Mouse (Mus musculus): ENCODE results near the gene Ppp1r9a. TPM values are rescaled to one million over a fixed set of nuclear protein-coding genes. Genes with fewer than 3 reads are reported as not detected.
A peak's percentile ranks its signal among the peaks of the same experiment; 100 is the strongest.

Gene Ppp1r9a
- polyA plus RNA-seq, 1 experiment from 2014 or later = 12.0 TPM

DNA sequence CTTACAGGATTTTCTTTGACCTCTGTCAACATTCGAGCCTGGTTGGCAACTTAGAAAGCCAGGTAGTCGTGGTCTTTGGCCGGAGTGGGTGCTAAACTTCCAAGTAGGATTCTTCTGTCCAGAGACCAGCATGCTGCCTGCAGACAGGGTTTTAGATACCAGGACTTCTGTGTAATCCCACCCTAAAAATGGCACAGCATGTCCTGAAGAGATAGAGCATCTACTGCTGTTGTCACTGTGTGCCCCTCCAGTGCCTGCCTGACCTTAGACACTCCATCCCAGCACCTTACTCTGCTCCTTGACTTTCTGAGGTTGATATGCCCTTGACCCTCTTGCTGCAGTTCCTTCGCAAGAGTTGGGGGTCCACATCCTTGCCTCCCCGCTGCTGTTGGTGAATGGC lies 127.2 kb downstream of the Ppp1r9a start:
- 87% methylated on average over 5 of the region's 5 CpGs for WGBS

DNA sequence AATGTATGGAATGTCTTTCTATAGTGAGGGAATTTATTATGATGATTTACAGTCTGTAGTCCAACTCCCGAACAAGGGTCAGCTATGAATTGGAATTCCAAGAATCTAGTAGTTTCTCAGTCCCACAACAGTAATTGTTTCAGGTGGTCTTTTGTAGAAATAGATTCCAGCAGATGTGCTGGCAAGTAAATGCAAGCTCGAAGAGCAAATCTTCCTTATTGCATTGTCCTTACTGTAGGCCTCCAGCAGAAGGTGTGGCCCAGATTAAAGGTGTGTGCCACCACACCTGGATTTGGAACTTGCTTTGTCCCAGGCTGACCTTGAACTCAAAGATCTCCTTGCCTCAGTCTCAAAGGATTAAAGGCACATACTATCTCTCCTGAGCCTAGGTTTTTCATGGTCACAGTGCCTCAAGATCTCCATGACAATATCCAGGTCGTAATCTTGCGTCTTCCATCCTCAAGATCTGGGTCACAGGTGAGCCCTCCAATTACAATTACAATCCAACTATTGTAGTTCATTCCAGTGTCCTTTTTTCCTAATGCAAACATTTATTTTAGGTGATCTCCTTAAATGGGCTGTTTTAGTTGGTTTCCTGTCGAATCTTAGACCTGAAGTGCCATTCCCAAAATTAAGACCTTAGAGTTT lies 130.4 kb downstream of the Ppp1r9a start:
- 82% methylated on average over 5 of the region's 5 CpGs for WGBS
- H3K27me3 ChIP-seq (replicated peaks) = no peaks in the 10 kb centered on the region
- H3K4me3 ChIP-seq (replicated peaks) = no peak overlapping the region
- ATAC-seq = no peak
- no peaks in the 10 kb centered on the region for H3K36me3 ChIP-seq
- H3K4me1 ChIP-seq (replicated peaks) = no peaks in the 10 kb centered on the region
- H3K27ac ChIP-seq = no peak overlapping the region
- H3K9me3 ChIP-seq = no peaks in the 10 kb centered on the region
- no peak overlapping the region for H3K4me2 ChIP-seq (replicated peaks)
- no peak overlapping the region for H3K9ac ChIP-seq

More for the DNA sequence above, 127.2 kb downstream of the Ppp1r9a start:
- H3K4me2 ChIP-seq (replicated peaks) = no peak overlapping the region
- no peak for ATAC-seq
- H3K27me3 ChIP-seq (replicated peaks) = no peaks in the 10 kb centered on the region
- no peaks in the 10 kb centered on the region for H3K36me3 ChIP-seq
- no peak overlapping the region for H3K4me3 ChIP-seq (replicated peaks)
- no peak overlapping the region for H3K27ac ChIP-seq
- no peaks in the 10 kb centered on the region for H3K9me3 ChIP-seq
- H3K4me1 ChIP-seq (replicated peaks) = no peaks in the 10 kb centered on the region
- no peak overlapping the region for H3K9ac ChIP-seq

DNA sequence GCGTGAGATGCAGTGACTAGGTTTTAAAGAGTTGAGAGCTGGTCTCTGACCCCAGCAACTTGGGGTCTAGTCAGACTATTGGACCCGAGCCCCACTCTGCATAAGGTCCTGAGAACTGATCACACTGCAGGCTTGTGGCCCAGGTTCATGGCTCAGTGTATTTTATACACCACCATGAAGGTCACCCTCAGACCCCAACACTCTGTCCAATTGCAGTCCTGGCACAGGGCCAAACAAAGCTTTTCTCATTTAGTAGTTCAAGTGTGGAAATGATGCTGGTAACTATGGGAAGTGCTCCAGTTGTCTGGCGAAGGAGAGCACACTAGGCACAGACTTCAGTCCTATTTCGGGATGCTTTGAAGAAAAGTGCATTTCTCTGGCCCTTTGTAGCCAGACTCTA lies 134.5 kb downstream of the Ppp1r9a start:
- Histone ChIP-seq H3K9me3 (no peaks in the 10 kb centered on the region), H3K4me1 (replicated peaks) (no peaks in the 10 kb centered on the region), H3K27ac (no peak overlapping the region), H3K27me3 (replicated peaks) (no peaks in the 10 kb centered on the region), H3K9ac (no peak overlapping the region), H3K4me3 (replicated peaks) (no peak overlapping the region), H3K36me3 (no peaks in the 10 kb centered on the region), H3K4me2 (replicated peaks) (no peak overlapping the region)
- 83% methylated on average over 4 of the region's 4 CpGs for WGBS
- ATAC-seq = no peak

DNA sequence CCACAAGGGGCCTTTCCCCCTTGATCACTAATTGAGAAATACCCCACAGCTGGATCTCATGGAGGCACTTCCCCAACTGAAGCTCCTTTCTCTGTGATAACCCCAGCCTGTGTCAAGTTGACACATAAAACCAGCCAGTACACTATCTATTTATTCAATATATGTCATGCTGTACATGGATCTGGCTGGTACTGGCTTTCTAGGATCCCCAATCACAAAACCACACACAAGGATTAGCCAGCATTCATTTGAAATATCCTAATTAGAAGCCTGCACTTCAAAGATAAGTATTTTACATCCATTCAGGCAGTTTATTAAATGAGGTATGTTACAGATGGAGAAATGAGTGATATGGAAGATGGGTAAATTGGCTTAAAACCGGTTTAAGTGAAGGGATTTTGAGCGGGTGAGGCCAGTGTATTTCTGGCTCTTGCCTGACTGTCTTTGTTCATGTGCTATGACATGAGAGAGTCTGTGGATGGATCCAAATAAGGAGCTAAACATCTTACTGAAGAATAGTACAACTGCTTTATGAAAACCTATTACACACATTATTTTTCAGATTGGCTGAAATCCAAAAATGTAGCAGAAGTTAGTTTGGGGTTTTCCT lies 135.5 kb downstream of the Ppp1r9a start:
- 53% methylated on average over 2 of the region's 2 CpGs for WGBS
- Histone ChIP-seq H3K4me2 (replicated peaks) (no peak overlapping the region), H3K9ac (no peak overlapping the region), H3K27me3 (replicated peaks) (no peaks in the 10 kb centered on the region), H3K27ac (no peak overlapping the region), H3K9me3 (no peaks in the 10 kb centered on the region), H3K4me1 (replicated peaks) (no peaks in the 10 kb centered on the region), H3K36me3 (no peaks in the 10 kb centered on the region), H3K4me3 (replicated peaks) (no peak overlapping the region)
- ATAC-seq = 0 out of 2 replicates have a peak, but pooled peaks have one; percentile 49

DNA sequence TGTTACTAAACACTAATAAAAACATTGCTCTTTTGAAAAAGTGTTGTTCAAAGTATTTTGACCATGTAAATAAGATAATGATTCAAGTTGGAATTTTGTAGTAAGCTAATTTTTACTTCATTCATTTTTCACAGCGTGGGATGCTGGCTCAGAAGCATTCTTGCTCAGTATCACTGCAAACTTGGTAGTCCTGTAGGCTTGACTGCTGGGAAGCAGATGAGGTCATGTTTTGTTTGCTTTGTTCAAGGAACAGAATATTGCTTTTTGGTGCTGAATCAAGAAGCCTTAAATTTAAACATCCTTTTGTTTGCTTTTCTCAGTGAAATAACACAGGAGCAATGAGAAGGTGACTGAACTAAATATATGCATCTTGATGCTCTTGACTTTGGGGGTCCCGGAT lies 136.6 kb downstream of the Ppp1r9a start:
- Histone ChIP-seq H3K9me3 (no peaks in the 10 kb centered on the region), H3K27me3 (replicated peaks) (no peaks in the 10 kb centered on the region), H3K4me3 (replicated peaks) (no peak overlapping the region), H3K4me1 (replicated peaks) (no peaks in the 10 kb centered on the region), H3K9ac (no peak overlapping the region), H3K36me3 (no peaks in the 10 kb centered on the region), H3K27ac (no peak overlapping the region), H3K4me2 (replicated peaks) (no peak overlapping the region)
- WGBS = 58% methylated on average over 2 of the region's 2 CpGs
- ATAC-seq = no peak

DNA sequence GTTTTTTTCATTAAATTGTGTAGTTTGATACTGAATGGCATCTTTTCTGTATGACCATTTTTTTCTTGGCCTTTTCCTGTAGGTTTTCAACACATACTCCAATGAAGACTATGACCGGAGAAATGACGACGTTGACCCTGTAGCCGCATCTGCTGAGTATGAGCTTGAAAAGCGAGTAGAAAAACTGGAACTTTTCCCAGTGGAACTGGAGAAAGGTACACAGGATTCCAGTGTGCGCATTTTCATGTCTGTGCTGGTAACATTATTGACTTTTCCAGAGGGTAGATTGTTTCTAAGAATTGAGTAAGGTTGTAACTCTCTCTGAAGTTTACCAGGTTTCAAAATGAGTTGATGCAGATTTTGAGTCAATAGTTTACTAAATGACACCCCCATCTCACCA lies 143.1 kb downstream of the Ppp1r9a start:
- no peaks in the 10 kb centered on the region for H3K27me3 ChIP-seq (replicated peaks)
- no peak overlapping the region for H3K4me2 ChIP-seq (replicated peaks)
- no peaks in the 10 kb centered on the region for H3K9me3 ChIP-seq
- 92% methylated on average over 6 of the region's 6 CpGs for WGBS
- H3K4me3 ChIP-seq (replicated peaks) = no peak overlapping the region
- H3K27ac ChIP-seq = no peak overlapping the region
- no peak for ATAC-seq
- no peaks in the 10 kb centered on the region for H3K4me1 ChIP-seq (replicated peaks)
- no peaks in the 10 kb centered on the region for H3K36me3 ChIP-seq
- H3K9ac ChIP-seq = no peak overlapping the region

DNA sequence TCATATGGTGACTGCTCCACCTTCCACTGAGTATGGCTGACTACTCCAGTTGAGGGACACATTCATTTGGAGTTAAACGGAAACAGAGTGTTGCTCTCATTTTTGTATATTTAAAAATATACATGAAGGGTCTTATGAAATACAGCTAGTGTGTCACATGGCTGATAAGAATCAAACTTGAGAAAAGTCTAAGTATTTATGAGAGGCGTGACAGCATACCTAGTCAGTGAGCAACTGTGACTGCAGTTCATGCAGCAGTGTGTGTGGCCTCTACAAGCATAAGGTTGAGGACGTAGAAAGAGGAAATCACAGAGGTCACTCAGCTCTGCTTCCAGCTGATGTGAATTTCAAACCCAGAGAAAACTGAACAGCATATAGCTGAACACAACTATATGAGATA lies 145.3 kb downstream of the Ppp1r9a start:
- Histone ChIP-seq H3K36me3 (no peaks in the 10 kb centered on the region), H3K4me3 (replicated peaks) (no peak overlapping the region), H3K27me3 (replicated peaks) (no peaks in the 10 kb centered on the region), H3K4me1 (replicated peaks) (no peaks in the 10 kb centered on the region), H3K4me2 (replicated peaks) (no peak overlapping the region), H3K9me3 (no peaks in the 10 kb centered on the region), H3K9ac (no peak overlapping the region), H3K27ac (no peak overlapping the region)
- ATAC-seq = no peak
- 82% methylated on average over 3 of the region's 3 CpGs for WGBS

DNA sequence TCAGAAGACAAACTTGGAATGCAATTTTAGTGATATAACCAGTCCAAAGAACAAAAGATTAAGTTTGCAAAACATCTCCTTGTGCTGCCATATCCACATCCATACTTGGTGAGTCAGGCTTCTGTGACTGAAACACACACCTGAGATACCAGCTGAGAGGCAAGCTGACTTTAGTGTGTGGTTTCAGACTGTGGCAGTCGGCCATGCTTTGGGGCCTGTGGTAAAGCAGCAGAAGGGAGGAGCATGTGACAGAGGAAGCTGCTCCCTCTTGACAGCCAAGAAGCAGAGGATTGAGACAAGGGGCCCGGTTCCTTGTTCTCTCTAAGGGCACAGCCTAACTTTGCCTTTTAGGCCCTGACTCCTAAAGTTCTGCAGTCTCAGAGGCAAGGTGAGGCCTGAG lies 149.6 kb downstream of the Ppp1r9a start:
- ATAC-seq = no peak

DNA sequence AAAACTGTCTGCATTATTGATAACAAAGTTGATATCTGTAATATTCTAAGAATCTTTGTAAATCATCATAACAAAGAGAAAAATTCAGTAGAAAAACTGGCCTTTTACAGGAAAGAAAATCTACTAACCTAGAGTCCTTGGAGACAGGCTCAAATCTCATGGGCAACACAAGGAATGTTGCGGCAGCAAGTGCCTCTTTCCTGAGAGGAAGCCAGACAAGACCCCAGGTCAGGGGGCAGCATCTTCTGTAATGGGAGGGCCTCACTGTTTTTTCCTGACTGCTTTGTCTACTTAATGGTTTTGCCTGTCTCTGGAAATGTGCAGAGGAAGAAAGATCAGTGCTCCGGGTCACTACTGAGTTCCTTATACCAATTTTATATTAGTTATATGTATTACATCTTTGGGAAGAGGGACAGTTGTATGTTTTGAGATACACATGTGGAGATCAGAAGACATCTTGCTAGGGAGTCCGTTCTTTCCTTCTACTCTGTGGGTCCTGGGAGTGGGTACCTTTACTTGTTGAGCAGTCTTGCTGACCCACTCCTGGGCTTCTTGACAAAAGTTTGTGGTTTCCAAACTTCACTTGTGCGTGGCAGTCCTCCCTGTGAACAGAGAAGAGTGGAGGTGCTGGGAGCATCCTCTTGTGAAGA lies 151.9 kb downstream of the Ppp1r9a start:
- Histone ChIP-seq H3K27ac (no peak overlapping the region), H3K4me3 (replicated peaks) (no peak overlapping the region), H3K4me1 (replicated peaks) (no peaks in the 10 kb centered on the region), H3K27me3 (replicated peaks) (no peaks in the 10 kb centered on the region), H3K4me2 (replicated peaks) (no peak overlapping the region), H3K9ac (no peak overlapping the region), H3K36me3 (no peaks in the 10 kb centered on the region), H3K9me3 (no peaks in the 10 kb centered on the region)
- ATAC-seq = no peak
- 77% methylated on average over 4 of the region's 4 CpGs for WGBS

More for the DNA sequence above, 149.6 kb downstream of the Ppp1r9a start:
- Histone ChIP-seq H3K27me3 (replicated peaks) (no peaks in the 10 kb centered on the region), H3K27ac (no peak overlapping the region), H3K36me3 (no peaks in the 10 kb centered on the region), H3K4me2 (replicated peaks) (no peak overlapping the region), H3K9me3 (no peaks in the 10 kb centered on the region), H3K4me1 (replicated peaks) (no peaks in the 10 kb centered on the region), H3K4me3 (replicated peaks) (no peak overlapping the region), H3K9ac (no peak overlapping the region)
- WGBS = 64% methylated on average over 2 of the region's 2 CpGs

DNA sequence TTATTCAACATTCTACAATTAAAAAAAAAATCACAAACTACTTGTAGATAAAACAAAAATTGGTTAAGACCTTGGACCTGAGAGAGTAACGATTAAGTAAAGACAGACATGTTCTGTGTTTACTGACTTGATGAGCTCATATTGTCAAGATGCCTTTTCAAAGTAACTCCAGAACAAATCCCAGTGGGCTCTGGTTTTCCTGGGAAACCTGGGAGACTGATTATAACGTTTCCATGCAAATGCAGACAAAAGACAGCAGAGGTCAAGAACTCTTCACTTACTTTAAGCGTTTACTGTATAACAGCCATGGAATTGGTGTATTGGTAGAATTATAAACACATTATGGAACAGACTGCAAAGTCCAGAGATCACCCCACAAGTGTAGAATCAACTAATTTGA lies 172.0 kb downstream of the Ppp1r9a start:
- no peak for ATAC-seq
- no peak overlapping the region for H3K27ac ChIP-seq
- H3K9ac ChIP-seq = no peak overlapping the region
- no peak overlapping the region for H3K4me2 ChIP-seq (replicated peaks)
- H3K36me3 ChIP-seq = no peaks in the 10 kb centered on the region
- 56% methylated on average over 3 of the region's 3 CpGs for WGBS
- H3K4me1 ChIP-seq (replicated peaks) = no peaks in the 10 kb centered on the region
- H3K4me3 ChIP-seq (replicated peaks) = no peak overlapping the region
- no peaks in the 10 kb centered on the region for H3K9me3 ChIP-seq
- H3K27me3 ChIP-seq (replicated peaks) = no peaks in the 10 kb centered on the region

DNA sequence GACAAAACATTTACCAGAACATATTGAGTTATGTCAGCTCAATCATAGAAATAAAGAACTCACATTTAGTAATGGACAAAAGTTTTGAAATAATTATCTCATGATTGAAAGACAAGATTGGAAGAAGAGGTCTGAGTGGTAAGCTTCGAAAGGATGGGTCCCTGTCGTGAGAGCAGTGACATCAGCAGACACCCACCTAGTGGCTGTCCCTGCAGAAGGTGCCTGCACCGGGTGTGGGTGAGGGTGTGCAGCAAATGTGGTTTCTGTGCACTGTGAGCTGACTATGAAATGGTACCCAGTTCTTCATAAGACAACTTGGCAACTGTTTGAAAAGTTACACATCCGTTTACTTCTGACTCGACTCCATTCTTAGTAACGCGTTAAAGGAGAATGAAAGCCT lies 173.0 kb downstream of the Ppp1r9a start:
- Histone ChIP-seq H3K27ac (no peak overlapping the region), H3K36me3 (no peaks in the 10 kb centered on the region), H3K4me2 (replicated peaks) (no peak overlapping the region), H3K27me3 (replicated peaks) (no peaks in the 10 kb centered on the region), H3K4me1 (replicated peaks) (0 out of 2 replicates have a peak, but pooled peaks cover 3% of the 10 kb centered on the region), H3K9me3 (no peaks in the 10 kb centered on the region), H3K9ac (no peak overlapping the region), H3K4me3 (replicated peaks) (no peak overlapping the region)
- 75% methylated on average over 7 of the region's 7 CpGs for WGBS
- ATAC-seq = no peak

DNA sequence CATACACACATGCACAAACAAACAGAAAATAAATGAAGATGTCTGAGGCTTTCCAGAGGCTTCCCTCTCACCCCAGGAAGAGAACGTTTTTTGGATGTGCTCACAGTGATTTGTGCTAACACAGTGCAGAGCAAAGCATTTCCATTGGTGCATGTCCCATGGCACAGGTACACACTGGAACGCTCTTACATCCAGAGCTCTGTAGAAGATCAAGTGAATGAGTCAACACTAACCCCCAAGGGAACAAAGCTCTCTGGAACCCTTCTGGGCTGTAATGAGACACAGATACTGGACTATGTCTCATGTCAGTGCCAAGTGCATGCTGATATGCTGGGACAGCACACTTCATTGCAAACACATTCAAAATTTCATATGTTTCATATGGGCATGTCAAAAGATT lies 175.3 kb downstream of the Ppp1r9a start:
- ATAC-seq = no peak
- 56% methylated on average over 2 of the region's 2 CpGs for WGBS
- no peak overlapping the region for H3K4me3 ChIP-seq (replicated peaks)

DNA sequence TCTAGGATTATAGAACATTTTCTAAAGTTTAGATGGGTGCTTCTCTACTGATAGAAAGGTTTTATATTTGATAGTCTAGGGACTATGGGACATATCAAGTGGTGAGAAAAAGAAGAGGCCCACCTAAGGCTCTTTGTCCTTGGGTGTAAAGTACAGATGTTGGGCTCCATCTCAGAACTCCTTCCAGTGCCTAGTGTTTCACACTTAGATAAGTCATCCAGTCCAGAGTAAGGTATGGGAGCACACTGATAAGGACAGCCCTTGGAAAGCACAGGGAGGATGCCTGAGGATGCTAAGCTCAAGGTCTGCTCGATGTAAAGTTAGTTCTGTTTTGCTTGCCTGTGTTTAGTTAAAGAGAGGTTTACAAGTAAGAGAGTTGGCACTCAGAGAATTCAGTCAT lies 176.4 kb downstream of the Ppp1r9a start:
- no peak overlapping the region for H3K27ac ChIP-seq
- H3K4me2 ChIP-seq (replicated peaks) = no peak overlapping the region
- no peak for ATAC-seq
- no peak overlapping the region for H3K9ac ChIP-seq
- H3K4me1 ChIP-seq (replicated peaks) = 0 out of 2 replicates have a peak, but pooled peaks cover 3% of the 10 kb centered on the region
- no peaks in the 10 kb centered on the region for H3K36me3 ChIP-seq
- H3K4me3 ChIP-seq (replicated peaks) = no peak overlapping the region
- 74% methylated on average over 1 of the region's 1 CpGs for WGBS
- no peaks in the 10 kb centered on the region for H3K27me3 ChIP-seq (replicated peaks)
- no peaks in the 10 kb centered on the region for H3K9me3 ChIP-seq

More for the DNA sequence above, 175.3 kb downstream of the Ppp1r9a start:
- Histone ChIP-seq H3K27me3 (replicated peaks) (no peaks in the 10 kb centered on the region), H3K4me2 (replicated peaks) (no peak overlapping the region), H3K9me3 (no peaks in the 10 kb centered on the region), H3K27ac (no peak overlapping the region), H3K4me1 (replicated peaks) (0 out of 2 replicates have a peak, but pooled peaks cover 3% of the 10 kb centered on the region), H3K36me3 (no peaks in the 10 kb centered on the region), H3K9ac (no peak overlapping the region)

Measured in intestine, embryonic 15.5 days (tissue).